Mouse (Mus musculus): Measurements from ENCODE around the gene Snx5.

- TF ChIP-seq POLR2A (IDR thresholded peaks at IDR 0.05; ENCODE audit: insufficient read depth, low read depth, low read length) (no peak), EP300 (IDR thresholded peaks at IDR 0.05; ENCODE audit: insufficient read depth, low read depth, low read length) (no peak), CTCF (IDR thresholded peaks at IDR 0.05) (no peak)
Measured at GRCm38 (mm10) chr2:144268446-144269305, 2.0 kb downstream of the Snx5 start.

All from heart, adult 2 months (tissue).